Mouse (Mus musculus): ENCODE data around the gene Cd59a.
"Not testable (repeated sequence)": the region's sequence is repeated elsewhere in the genome, so short reads cannot be mapped to it uniquely, and the experiment has no call there.

Gene Cd59a
- long read RNA-seq, experiment 1, transcript Cd59a-203 (5 exons, 1,806 nt): minor isoform, 16 of 262 reads
- long read RNA-seq, experiment 1, transcript Cd59a-201 (4 exons, 1,691 nt): major isoform, 230 of 262 reads
- long read RNA-seq, experiment 1, partial matches to known transcripts: 8 of 262 reads
- long read RNA-seq, experiment 1, other reads (novel, unspliced or antisense): 8 of 262 reads
- long read RNA-seq, experiment 2, transcript Cd59a-203 (5 exons, 1,806 nt): minor isoform, 9 of 241 reads
- long read RNA-seq, experiment 2, transcript Cd59a-201 (4 exons, 1,691 nt): major isoform, 220 of 241 reads
- long read RNA-seq, experiment 2, partial matches to known transcripts: 4 of 241 reads
- long read RNA-seq, experiment 2, other reads (novel, unspliced or antisense): 8 of 241 reads

DNA sequence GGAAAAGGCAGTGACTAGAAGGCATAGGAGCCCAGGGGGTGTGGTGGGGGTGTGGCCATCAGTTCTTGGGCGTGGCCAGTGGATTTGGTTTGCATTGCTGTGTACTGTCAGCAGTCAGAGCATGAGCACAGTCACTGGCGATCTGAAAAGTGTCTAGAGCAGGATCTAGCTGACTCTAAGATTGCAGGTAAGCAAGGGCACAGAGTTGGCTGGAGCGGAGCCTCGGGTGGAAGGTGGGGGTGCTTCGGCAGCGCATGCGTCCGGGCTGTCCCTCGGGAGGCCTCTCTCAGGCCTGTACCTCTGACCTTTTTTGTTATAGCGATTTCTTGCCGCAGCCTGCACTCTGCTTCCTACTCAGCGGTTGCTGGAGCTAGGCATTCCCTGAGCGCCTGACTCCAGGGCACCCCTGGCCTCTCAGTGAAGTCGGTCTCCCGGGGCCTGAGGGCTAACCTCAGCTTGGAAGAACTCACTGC, at the start of gene Cd59a:
TSS of gene Cd59a (plus strand) at position 61 of the 473 bp plus-strand sequence.
- intact Hi-C loops (cut with DNase I): no loop called here

DNA sequence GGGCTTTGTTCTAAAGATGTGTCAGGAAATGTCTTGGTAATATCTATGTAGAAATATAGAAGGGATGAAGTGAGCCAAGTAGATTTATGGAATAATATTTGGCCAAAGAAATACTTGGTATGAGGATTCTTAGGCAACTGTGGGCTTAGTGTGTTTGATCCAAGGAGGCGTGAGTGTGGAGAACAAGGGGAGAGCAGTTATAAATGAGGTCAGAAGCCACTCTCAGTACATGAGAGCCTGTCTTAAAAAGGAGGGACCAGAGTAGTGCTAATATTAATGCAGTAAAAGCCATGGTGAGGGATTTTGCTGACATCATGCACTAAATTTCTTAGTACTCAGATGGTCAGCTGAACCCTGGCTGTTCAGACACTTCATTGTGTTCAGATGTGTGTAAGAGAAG, 37.2 kb upstream of the Cd59a start:
- intact Hi-C loops (cut with DNase I): loop anchor here (10.0 kb wide), 1 partner anchor 376 kb away; no protein-coding TSS in a partner anchor

DNA sequence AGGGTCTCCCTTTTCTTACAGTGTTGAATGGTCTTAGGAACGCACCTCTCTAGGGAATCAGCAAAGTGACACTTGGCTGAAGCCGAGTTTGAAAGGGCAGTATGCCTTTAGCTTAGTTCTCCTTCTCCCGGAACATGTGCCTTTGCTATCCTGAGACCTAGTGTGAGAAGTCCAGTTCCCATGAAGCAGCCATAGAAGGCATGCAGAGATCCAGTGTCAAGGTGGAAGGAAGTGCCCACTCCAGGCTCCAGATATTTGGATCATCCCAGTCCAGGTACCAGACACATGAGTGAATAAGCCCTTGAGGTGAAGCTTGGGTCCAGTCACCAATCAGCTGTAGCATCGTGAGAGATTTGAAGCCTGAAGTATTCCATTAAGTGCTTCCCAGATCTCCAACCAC, 36.6 kb upstream of the Cd59a start:
- intact Hi-C loops (cut with DNase I): loop anchor here (10.0 kb wide), 1 partner anchor 376 kb away; no protein-coding TSS in a partner anchor

DNA sequence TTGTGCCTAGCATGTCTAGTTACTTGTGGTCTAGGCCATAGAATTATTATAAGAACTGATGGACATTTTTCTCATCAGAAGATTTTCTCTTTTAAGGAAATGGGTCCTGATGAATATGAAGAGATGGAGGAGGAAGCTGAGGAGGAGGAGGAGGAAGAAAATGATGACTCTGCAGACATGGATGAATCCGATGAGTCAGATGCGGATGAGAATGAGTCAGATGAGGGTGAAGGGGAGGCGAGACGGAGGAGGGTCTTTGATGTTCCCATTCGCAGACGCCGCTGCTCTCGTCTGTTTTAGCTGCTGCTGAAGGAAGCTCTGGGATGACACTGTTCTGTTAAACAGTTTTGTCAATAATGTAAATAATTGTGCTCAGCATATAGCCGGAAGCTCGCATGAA, 35.8 kb upstream of the Cd59a start:
- intact Hi-C loops (cut with DNase I): loop anchor here (10.0 kb wide), 1 partner anchor 375 kb away; no protein-coding TSS in a partner anchor

DNA sequence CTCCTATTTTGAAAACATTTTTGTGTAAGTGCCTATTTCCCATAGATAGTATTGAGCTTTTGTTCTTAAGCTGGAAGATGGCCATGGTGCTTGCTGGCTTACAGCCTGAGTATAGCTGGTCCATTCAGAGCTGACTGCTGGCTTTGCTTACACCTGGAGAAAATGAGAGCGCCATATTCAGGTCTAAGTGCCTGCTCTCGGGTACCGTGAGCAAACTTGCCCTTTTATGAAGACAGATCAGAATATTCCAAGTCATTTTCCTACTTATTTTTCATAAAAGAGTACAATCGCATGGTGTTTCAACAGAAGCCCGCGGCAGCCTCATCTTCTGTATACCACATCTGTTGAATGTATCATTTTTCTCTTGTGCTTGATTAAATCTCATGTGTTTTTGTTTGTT, 34.6 kb upstream of the Cd59a start:
- intact Hi-C loops (cut with DNase I): no loop called here

DNA sequence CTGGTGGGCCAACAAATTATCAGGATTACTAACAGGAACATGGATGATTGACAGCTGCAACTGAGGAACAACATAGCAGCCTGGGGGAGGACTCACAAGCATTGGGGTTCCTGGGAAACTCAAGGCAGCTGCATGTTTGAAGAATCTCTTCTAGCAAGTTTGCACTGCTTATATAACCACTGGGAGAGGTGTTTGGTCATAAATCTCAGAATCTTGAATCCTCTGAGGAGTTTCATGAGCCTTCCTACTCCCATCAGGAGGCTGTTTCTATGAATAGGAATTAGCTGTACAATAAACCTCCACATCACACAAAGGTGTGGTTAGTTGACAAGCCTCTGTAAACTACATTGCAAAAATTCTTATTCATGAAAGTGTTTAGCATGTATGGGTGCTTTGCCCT, 32.9 kb upstream of the Cd59a start:
- intact Hi-C loops (cut with DNase I): no loop called here

DNA sequence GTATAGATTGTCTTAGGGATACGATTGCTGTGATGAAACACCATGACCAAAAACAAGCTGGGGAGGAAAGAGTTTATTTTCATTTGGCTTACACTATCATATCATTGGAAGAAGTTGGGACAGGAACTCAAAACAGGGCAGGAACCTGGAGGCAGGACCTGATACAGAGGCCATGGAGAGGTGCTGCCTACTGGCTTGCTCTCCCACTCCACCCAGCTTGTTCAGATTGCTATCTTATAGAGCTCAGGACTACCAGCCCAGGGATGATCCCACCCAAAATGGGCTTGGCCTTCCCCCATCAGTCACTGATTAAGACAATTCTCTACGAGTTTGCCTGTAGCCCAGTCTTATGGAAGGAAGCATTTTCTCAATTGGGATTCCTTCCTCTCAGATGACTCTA, 31.4 kb upstream of the Cd59a start:
- intact Hi-C loops (cut with DNase I): no loop called here

DNA sequence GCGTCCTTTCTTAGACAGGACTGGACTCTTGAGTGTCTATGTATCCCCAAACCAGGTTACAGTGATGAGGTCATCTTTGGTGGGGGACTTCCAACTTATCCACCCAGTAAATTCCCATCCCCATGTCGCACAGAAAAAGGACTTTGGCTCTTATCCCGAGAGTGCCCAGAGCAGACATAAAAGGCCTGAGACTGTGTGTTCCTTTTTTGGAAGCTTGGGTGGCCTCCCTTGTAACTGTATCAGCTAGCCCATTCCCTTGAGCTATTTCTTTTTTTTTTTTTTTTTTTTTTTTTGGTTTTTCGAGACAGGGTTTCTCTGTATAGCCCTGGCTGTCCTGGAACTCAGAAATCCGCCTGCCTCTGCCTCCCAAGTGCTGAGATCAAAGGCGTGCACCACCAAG, 30.1 kb upstream of the Cd59a start, which contains the start of gene Gm10912:
TSS of gene Gm10912 (plus strand) at position 301 of the 400 bp plus-strand sequence.
- intact Hi-C loops (cut with DNase I): not testable (repeated sequence)

DNA sequence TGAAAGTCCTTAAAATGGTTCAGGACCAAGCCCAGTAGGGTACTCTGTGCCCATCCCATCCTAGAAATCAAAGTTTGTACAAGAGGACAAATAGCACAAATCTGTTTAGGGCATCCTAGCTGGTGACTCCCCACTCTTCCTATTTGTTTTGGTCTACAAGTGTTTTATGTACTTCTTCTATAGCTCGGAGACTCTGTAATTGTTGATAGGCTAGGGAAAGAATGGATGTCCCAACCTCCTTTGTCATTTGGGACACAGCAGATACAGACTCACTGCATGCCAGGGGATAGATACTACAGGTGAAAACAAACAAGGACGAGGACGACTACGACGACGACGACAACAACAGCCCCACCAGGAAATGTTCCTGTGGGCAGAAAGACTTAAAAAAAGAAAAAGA, 27.2 kb upstream of the Cd59a start, which contains the start of gene Gm10799:
TSS of gene Gm10799 (minus strand) at position 101 of the 400 bp plus-strand sequence.
- intact Hi-C loops (cut with DNase I): not testable (repeated sequence)

DNA sequence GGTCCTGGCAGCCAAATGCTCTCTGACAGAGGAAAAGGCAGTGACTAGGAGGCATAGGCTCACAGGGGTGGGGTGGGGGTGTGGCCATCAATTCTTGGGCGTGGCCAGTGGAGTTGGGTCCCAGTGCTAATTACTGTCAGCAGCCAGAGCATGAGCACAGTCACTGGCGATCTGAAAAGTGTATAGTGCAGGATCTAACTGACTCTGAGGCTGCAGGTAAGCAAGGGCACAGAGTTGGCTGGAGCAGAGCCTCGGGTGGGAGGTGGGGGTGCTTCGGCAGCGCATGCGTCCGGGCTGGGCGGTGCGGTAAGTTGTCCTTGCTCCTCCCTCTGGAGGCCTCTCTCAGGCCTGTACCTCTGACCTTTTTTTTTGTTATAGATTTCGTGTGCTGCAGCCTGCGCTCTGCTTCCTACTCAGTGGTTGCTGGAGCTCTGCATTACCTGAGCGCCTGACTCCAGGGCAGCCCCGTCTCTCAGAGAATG, 25.9 kb upstream of the Cd59a start, which contains the start of gene Cd59b:
TSS of gene Cd59b (plus strand) at position 146 of the 482 bp plus-strand sequence.
- intact Hi-C loops (cut with DNase I): no loop called here

DNA sequence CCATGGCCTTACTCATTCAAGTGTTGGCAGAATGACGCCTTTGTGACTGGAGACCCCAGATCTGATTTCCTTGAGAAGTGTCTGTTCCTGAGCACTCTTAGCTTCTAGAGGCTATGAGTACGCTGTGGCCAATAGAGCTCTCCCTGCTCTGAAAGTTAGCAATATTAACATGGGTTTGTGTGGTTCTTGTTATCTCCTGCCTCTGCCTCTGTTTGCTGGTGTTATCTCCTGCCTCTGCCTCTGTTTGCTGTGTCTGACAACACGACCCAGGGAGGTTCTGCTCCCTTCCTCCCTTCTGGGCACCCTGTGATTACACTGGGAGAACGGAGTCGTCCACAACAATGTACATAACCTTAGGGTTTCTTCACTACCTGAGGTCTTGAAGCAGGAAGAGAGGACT, 17.3 kb upstream of the Cd59a start:
- intact Hi-C loops (cut with DNase I): not testable (repeated sequence)

DNA sequence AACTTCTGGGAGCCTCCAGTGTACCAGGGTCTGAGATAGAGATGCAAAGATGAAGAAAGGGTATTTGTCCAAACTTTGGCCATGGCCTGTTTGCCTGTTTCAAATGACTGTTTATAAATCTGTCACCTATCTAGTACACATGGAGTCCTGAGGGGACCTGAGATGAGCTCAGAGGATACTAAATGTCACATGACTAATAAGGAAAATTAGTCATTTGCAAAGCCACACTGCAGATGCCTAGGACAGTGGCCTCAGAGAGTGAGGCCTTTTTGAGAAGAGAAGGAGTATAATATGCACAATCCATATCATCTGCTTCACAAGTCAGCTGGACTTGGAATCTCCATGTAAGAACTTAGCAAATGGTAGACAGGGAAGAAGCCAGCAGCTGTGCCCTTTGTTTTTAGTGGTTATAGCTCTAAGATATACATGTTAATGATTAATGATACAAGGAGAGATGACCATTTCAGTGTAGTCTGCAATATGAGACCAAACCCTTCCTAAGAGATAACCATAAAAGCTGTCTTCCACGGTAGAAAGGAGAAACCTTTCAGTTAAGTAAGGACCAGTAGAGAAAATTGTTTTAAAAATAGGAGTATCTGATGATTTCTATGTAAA, 14.1 kb upstream of the Cd59a start:
- intact Hi-C loops (cut with DNase I): not testable (repeated sequence)

DNA sequence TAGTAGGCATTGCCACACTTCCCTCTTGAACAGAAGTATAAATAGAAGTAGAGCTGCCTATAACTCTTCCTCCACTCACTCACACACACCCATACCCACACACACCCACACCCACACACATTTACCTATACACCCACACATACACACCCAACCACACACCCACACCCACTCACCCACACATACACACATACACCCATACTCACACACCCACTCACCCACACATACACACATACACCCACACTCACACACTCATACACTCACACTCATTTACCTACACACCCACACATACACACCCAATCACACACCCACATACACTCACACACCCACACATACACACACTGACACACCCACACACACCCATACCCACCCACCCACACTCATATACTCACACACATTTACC, 13.1 kb upstream of the Cd59a start:
- intact Hi-C loops (cut with DNase I): no loop called here

DNA sequence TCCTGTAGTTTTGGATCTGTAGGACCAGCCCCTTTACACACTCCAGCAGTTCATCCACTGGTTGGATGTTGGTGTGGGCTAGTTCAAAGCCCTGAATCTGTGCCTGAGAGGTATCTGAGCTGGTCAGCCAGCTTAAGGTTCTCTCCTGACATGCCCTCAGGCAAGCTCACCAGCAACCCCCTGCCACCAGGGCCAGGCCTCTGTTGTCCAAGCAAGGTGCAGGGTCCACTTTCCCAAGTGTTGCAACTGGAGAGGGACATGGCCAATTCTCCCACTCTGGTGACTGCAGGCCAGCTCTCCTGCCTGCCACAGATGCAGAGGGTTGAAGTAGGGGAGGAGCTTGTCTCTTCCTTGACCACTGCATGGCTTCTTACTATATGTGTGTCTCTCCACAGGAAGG, 11.6 kb upstream of the Cd59a start:
- intact Hi-C loops (cut with DNase I): not testable (repeated sequence)

DNA sequence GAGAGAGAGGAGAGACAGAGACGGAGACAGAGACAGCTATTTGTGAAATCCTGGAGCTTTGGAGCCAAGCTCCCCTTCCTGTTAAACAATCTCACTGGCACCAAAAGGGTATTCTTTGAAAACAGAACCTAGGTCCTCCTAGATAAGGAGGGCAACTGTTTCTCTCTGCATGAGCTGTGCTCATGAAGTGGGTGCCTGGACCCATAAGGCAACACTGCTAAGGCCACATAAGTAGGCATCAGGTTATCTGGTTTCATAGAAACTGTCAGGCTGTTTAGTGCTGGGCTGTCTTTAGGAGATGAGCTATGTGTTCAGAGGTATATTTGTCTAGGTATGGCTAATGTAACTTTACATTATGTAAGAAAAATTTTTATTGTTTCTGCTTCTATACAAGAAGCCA, 8.0 kb upstream of the Cd59a start:
- intact Hi-C loops (cut with DNase I): not testable (repeated sequence)

DNA sequence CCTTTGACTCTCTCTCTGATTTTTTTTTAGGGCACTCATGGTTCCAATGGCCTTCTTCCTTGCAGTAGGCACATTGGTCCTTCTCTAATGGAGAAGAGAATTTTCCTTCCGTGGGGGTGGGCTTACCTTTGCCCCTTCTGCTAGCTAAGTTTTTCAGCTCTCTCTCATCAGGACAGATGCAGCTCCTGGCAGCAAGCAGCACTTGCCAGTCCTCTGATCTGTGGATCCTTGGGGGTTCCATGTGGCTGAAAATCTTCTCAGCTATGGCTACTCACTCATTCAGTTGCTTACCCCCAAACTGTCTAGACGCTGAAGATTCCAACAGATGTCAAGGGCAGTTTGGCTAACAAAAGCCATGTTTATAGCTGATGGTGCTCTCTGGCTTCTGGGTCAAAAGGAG, 2.3 kb upstream of the Cd59a start:
- intact Hi-C loops (cut with DNase I): no loop called here

DNA sequence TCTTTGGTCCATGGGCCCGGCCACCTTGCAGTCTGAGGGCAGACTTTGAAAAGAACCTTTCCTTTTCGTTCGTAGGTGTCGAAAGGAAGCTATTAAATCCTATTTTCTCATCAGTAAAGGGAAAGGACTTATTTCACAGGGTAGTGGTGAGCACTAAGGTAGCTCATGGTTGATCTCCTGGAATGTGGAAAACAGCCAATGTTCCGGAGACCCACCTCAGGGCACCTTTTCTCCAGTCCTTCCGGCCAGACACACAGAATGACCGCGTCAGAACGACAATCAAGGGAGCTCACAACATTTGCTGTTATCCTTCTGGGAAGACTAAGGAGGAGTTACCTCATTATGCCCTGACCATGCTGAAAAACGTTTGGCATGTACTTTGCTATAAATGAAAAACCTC, 655 bp downstream of the Cd59a start:
- intact Hi-C loops (cut with DNase I): no loop called here

DNA sequence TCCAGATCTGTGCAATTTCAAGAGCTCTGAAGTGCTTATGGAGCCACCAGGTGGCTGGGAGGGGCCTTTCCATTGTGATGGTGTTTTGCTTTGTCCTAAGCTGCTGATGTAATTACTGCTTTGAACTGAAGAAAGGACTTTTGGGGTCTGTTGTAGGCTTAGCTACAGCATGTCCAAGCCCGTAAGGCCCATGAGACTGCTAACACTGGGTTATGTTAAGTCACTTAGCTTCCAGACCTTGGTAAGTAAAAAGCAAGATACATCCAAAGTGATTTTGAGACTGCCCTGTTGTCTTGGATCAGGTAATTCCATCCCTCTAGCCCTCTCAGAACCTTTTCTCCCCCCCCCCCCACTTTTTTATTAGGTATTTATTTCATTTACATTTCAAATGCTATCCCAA, 1.2 kb downstream of the Cd59a start:
- intact Hi-C loops (cut with DNase I): not testable (repeated sequence)

DNA sequence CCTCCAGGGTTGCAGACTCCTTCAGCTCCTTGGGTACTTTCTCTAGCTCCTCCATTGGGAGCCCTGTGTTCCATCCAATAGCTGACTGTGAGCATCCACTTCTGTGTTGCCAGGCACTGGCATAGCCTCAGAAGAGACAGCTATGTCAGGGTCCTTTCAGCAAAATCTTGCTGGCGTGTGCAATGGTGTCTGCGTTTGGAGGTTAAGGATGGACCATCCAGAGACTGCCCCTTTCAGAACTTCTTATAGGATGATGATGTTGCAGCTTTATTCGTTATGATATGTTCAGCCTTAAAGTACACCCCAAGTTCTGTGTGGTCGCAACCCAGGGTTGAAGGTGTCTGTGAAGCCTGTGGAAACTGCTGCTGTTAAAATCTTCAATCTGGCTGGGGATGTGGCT, 1.8 kb downstream of the Cd59a start:
- intact Hi-C loops (cut with DNase I): not testable (repeated sequence)

DNA sequence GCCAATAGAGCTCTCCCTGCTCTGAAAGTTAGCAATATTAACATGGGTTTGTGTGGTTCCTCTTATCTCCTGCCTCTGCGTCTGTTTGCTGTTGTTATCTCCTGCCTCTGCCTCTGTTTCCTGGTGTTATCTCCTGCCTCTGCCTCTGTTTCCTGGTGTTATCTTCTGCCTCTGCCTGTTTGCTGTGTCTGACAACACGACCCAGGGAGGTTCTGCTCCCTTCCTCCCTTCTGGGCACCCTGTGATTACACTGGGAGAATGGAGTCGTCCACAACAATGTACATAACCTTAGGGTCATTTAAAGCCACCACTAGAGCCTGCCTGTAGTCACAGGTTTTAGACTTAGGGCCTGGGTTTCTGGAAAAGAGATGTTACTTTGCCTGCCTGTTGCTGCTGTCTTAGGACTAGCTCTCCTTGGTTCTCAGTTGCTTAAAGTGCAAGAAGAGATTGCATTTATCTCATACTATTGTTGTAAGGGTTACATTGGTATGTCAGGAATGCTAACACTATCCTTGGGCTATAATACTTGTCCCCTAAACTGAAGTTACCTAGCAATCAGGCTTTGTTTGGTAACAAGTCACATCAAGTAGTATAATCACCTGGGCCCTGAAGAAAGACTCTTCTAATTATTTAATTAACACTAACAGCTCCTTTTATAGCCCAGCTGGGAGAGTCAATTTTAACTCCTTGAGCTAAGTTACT, 3.1 kb downstream of the Cd59a start:
- intact Hi-C loops (cut with DNase I): no loop called here

DNA sequence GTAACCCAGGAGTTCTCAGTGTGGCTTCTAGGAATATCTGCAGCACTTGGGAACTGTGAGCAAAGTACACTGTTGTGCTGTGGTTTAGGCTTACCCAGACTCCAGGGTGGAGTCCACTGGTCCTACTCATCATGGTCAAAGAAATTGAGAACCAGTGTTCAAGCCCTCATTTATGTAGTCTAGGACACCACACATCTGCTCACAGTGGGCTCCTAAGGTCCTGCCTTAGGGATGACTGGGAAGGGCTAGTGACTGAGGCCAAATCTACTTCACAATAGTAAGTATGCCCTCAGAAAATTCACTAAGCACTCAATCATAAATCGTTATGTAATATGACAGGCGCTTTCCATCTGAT, 3.6 kb downstream of the Cd59a start:
- intact Hi-C loops (cut with DNase I): no loop called here

DNA sequence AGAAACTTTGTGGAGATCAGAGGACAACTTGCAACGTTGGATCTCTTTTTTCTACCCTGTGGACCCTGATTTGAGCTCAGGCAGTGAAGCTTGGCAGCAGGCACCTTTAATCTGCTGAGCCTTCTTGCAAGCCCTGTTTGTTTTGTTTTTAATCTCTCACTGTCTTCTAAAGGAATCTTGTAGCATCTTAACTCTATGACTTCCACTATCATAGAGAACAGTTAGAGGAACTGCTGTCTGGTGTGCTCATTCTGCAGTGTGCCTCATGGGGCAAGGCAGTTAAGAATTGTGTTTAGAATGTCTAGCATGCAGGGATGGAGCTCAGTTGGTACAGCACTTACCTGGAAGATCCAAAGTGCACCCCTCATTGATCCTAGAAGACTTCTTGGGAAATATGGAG, 4.3 kb downstream of the Cd59a start:
- intact Hi-C loops (cut with DNase I): no loop called here

Measured in adrenal gland (tissue).